Mouse (Mus musculus): Measurements from ENCODE around the gene Zfp936.
"Not testable (repeated sequence)": the region's sequence is repeated elsewhere in the genome, so short reads cannot be mapped to it uniquely, and the experiment has no call there.

GRCm38 (mm10) chr7:43128691-43129090 is 14.7 kb downstream of the Zfp936 start:
- TF ChIP-seq CTCF (IDR thresholded peaks at IDR 0.05; ENCODE audit: low read depth); EP300 (optimal IDR thresholded peaks at IDR 0.05): not testable (repeated sequence)
